Mouse (Mus musculus): ENCODE results near the gene Cypt3. TPM values are rescaled to one million over a fixed set of nuclear protein-coding genes. Genes with fewer than 3 reads are reported as not detected.

Gene Cypt3
- total RNA-seq (2023), result not detected

GRCm38 (mm10) chrX:153558293-153558692 is at the start of gene Cypt3:
Gene Cypt3, plus strand, starts transcription at chrX:153558593.

Other genes with a start within 250 kb of the Cypt3 start
- 48.1 TPM for gene Ubqln2, start 60.4 kb upstream of the Cypt3 start, total RNA-seq (2023)
- gene Kctd12b, start 137.8 kb downstream of the Cypt3 start, total RNA-seq (2023), result 1.1 TPM
- 27.0 TPM for gene Nbdy, start 165.0 kb downstream of the Cypt3 start, total RNA-seq (2023)